Mouse (Mus musculus) lung, embryonic 14.5 days (tissue): ENCODE data around the gene Slc5a4b. TPM values are rescaled to one million over a fixed set of nuclear protein-coding genes. Genes with fewer than 3 reads are reported as not detected.
"Not testable (repeated sequence)": the region's sequence is repeated elsewhere in the genome, so short reads cannot be mapped to it uniquely, and the experiment has no call there.

Source experiments
- ATAC-seq: fragments of 200-750 bp; cut with Nextera tagmentation; 2 replicates; pipeline ENCODE4 v1.8.0; 2017; ENCODE audit warnings: mild to moderate bottlenecking, moderate TSS enrichment, moderate library complexity; ENCODE audit not compliant: insufficient read depth
- DNase-seq: peaks from one replicate; pipeline ENCODE4 v3.0.0-alpha.2; 2015
- H3K27ac ChIP-seq: fragments of 300-500 bp; sonication (generic); 2 replicates; pipeline ENCODE4 v1.5.1; 2014; ENCODE audit warnings: low read depth, mild to moderate bottlenecking, moderate library complexity
- H3K27me3 ChIP-seq: fragments of 300-500 bp; sonication (generic); 2 replicates; pipeline ENCODE4 v1.6.1; 2014; ENCODE audit warnings: low read length, control low read depth; ENCODE audit not compliant: insufficient read depth
- H3K36me3 ChIP-seq: fragments of 300-500 bp; sonication (generic); 2 replicates; pipeline ENCODE4 v1.6.1; 2014; ENCODE audit warnings: control low read depth; ENCODE audit not compliant: insufficient read depth
- H3K4me1 ChIP-seq: fragments of 300-500 bp; sonication (generic); 2 replicates; pipeline ENCODE4 v1.6.1; 2014; ENCODE audit warnings: antibody characterized with exemption, control low read depth; ENCODE audit not compliant: insufficient read depth
- H3K4me2 ChIP-seq: fragments of 300-500 bp; sonication (generic); 2 replicates; pipeline ENCODE4 v1.6.1; 2014; ENCODE audit warnings: mild to moderate bottlenecking
- H3K4me3 ChIP-seq: fragments of 300-500 bp; sonication (generic); 2 replicates; pipeline ENCODE4 v1.5.1; 2014; ENCODE audit warnings: low read depth, low read length
- H3K9ac ChIP-seq: fragments of 300-500 bp; sonication (generic); 2 replicates; pipeline ENCODE4 v1.6.1; 2014
- H3K9me3 ChIP-seq: fragments of 300-500 bp; sonication (generic); 2 replicates; pipeline ENCODE4 v1.6.1; 2016; ENCODE audit warnings: low read depth, low read length, control low read depth
- CTCF ChIP-seq: IDR thresholded peaks from 2 replicates; pipeline ENCODE4 v1.5.1; 2016; ENCODE audit warnings: antibody characterized with exemption, low read depth
- WGBS: fragments of 180-500 bp; shearing (Covaris S2); extraction: QIAGEN DNeasy Blood & Tissue Kit; methylation state at CpG from one replicate; pipeline ENCODE4 v1.1.7; 2014; 5-methylcytosine and 5-hydroxymethylcytosine counted together
- polyA plus RNA-seq: library from polyadenylated mRNA; unstranded; fragments of >200 nt; fragmentation: Nextera tagmentation; extraction: Ambion mirVana; gene quantifications from 2 replicates; pipeline ENCODE4 v1.2.1, GENCODE M21; 2014

The Slc5a4b gene
- polyA plus RNA-seq, 1 experiment from 2014 or later: not detected

GRCm38 (mm10) chr10:76121495-76121894 is 10.7 kb upstream of the Slc5a4b start:
- Histone ChIP-seq H3K9ac (no peak overlapping the region), H3K9me3 (no peaks in the 10 kb centered on the region), H3K4me3 (no peak overlapping the region), H3K27me3 (no peaks in the 10 kb centered on the region), H3K4me1 (no peaks in the 10 kb centered on the region), H3K4me2 (no peak overlapping the region), H3K36me3 (no peaks in the 10 kb centered on the region), H3K27ac (no peak overlapping the region)
- WGBS: 30% methylated on average over 5 of the region's 5 CpGs
- DNase-seq (peak; percentile 13), ATAC-seq (no peak)
- TF ChIP-seq CTCF: no peak

- ATAC-seq (no peak), DNase-seq (peak; percentile 33)
- no peaks in the 10 kb centered on the region for H3K9me3 ChIP-seq
- 20% methylated on average over 4 of the region's 4 CpGs for WGBS
- H3K36me3 ChIP-seq: no peaks in the 10 kb centered on the region
- TF ChIP-seq CTCF: no peak
- no peak overlapping the region for H3K9ac ChIP-seq
- H3K4me2 ChIP-seq: no peak overlapping the region
- no peaks in the 10 kb centered on the region for H3K27me3 ChIP-seq
- no peak overlapping the region for H3K4me3 ChIP-seq
- no peak overlapping the region for H3K27ac ChIP-seq
- H3K4me1 ChIP-seq: no peaks in the 10 kb centered on the region
Observed at GRCm38 (mm10) chr10:76120124-76120711, 9.5 kb upstream of the Slc5a4b start.

- H3K27me3 ChIP-seq: no peaks in the 10 kb centered on the region
- no peak overlapping the region for H3K9ac ChIP-seq
- DNase-seq: peak; percentile 55
- TF ChIP-seq CTCF: peak; percentile 44
- no peak overlapping the region for H3K4me2 ChIP-seq
- 11% methylated on average over 1 of the region's 1 CpGs for WGBS
- no peaks in the 10 kb centered on the region for H3K36me3 ChIP-seq
- no peak overlapping the region for H3K4me3 ChIP-seq
- no peaks in the 10 kb centered on the region for H3K4me1 ChIP-seq
- H3K27ac ChIP-seq: no peak overlapping the region
- no peak for ATAC-seq
- H3K9me3 ChIP-seq: no peaks in the 10 kb centered on the region
Observed at GRCm38 (mm10) chr10:76118741-76119140, 8.0 kb upstream of the Slc5a4b start.

GRCm38 (mm10) chr10:76117966-76118365 is 7.2 kb upstream of the Slc5a4b start:
- Histone ChIP-seq H3K4me1 (no peaks in the 10 kb centered on the region), H3K4me2 (no peak overlapping the region), H3K9ac (no peak overlapping the region), H3K9me3 (no peaks in the 10 kb centered on the region), H3K4me3 (no peak overlapping the region), H3K36me3 (no peaks in the 10 kb centered on the region), H3K27me3 (no peaks in the 10 kb centered on the region), H3K27ac (no peak overlapping the region)
- WGBS: 39% methylated on average over 5 of the region's 5 CpGs
- DNase-seq: peak; percentile 59
- peak; percentile 79 for TF ChIP-seq CTCF
- ATAC-seq: no peak; the same call in 1 of the 2 replicates

- 7% methylated on average over 9 of the region's 9 CpGs for WGBS
- no peak for DNase-seq
Observed at GRCm38 (mm10) chr10:76097368-76097767, 13.4 kb downstream of the Slc5a4b start.

GRCm38 (mm10) chr10:76096580-76096979 is 14.2 kb downstream of the Slc5a4b start:
- no peak overlapping the region for H3K27ac ChIP-seq
- no peak overlapping the region for H3K9ac ChIP-seq
- 70% methylated on average over 8 of the region's 8 CpGs for WGBS
- no peaks in the 10 kb centered on the region for H3K4me1 ChIP-seq
- no peaks in the 10 kb centered on the region for H3K36me3 ChIP-seq
- no peaks in the 10 kb centered on the region for H3K27me3 ChIP-seq
- H3K4me2 ChIP-seq: no peak overlapping the region
- DNase-seq (no peak), ATAC-seq (no peak)
- TF ChIP-seq CTCF: no peak
- H3K9me3 ChIP-seq: no peaks in the 10 kb centered on the region
- H3K4me3 ChIP-seq: no peak overlapping the region

More at GRCm38 (mm10) chr10:76097368-76097767, 13.4 kb downstream of the Slc5a4b start:
- no peak overlapping the region for H3K4me2 ChIP-seq
- no peak overlapping the region for H3K4me3 ChIP-seq
- TF ChIP-seq CTCF: no peak
- H3K9ac ChIP-seq: no peak overlapping the region
- H3K27me3 ChIP-seq: no peaks in the 10 kb centered on the region
- no peak for ATAC-seq
- no peak overlapping the region for H3K27ac ChIP-seq
- H3K36me3 ChIP-seq: no peaks in the 10 kb centered on the region
- no peaks in the 10 kb centered on the region for H3K4me1 ChIP-seq
- H3K9me3 ChIP-seq: no peaks in the 10 kb centered on the region

GRCm38 (mm10) chr10:76077008-76077407 is 33.8 kb downstream of the Slc5a4b start:
- not testable (repeated sequence) for DNase-seq, H3K4me2 ChIP-seq, ATAC-seq, H3K36me3 ChIP-seq, H3K4me1 ChIP-seq, H3K27me3 ChIP-seq, H3K27ac ChIP-seq, H3K9me3 ChIP-seq, H3K4me3 ChIP-seq, H3K9ac ChIP-seq
- WGBS: 89% methylated on average over 2 of the region's 2 CpGs

GRCm38 (mm10) chr10:76072080-76072479 is 38.7 kb downstream of the Slc5a4b start:
- not testable (repeated sequence) for H3K4me1 ChIP-seq, H3K9ac ChIP-seq, H3K27ac ChIP-seq, H3K9me3 ChIP-seq, H3K4me3 ChIP-seq, ATAC-seq, H3K36me3 ChIP-seq, H3K4me2 ChIP-seq, H3K27me3 ChIP-seq, DNase-seq
- 88% methylated on average over 5 of the region's 5 CpGs for WGBS
